Mouse (Mus musculus) myocyte (in vitro differentiated cells): Measurements from ENCODE around the gene Adgrg4. TPM values are rescaled to one million over a fixed set of nuclear protein-coding genes. Genes with fewer than 3 reads are reported as not detected.

Source experiments
- H3K27me3 ChIP-seq: one replicate; pipeline ENCODE4 v1.6.1; 2011; ENCODE audit not compliant: control insufficient read depth, insufficient read depth, insufficient read length
- H3K36me3 ChIP-seq: one replicate; pipeline ENCODE4 v1.6.1; 2011; ENCODE audit not compliant: control insufficient read depth, insufficient read depth
- H3K4me2 ChIP-seq: one replicate; pipeline ENCODE4 v1.6.1; 2011; ENCODE audit warnings: low read depth, control low read depth
- H3K4me3 ChIP-seq: one replicate; pipeline ENCODE4 v1.5.1; 2011; ENCODE audit warnings: mild to moderate bottlenecking, control low read depth, moderate library complexity
- H3K79me2 ChIP-seq: one replicate; pipeline ENCODE4 v1.6.1; 2011; ENCODE audit not compliant: control insufficient read depth, insufficient read depth
- H3ac ChIP-seq: one replicate; pipeline ENCODE4 v1.6.1; 2011; ENCODE audit not compliant: control insufficient read depth, insufficient read length
- CEBPB ChIP-seq: IDR thresholded peaks from 2 replicates; pipeline ENCODE4 v1.6.1; 2011; ENCODE audit warnings: mild to moderate bottlenecking, moderate library complexity; ENCODE audit not compliant: poor library complexity, insufficient read depth, severe bottlenecking
- E2F4 ChIP-seq: IDR thresholded peaks from one replicate; pipeline ENCODE4 v1.6.1; 2011; ENCODE audit warnings: mild to moderate bottlenecking, control low read depth, moderate library complexity; ENCODE audit not compliant: insufficient read depth
- MAX ChIP-seq: IDR thresholded peaks from one replicate; pipeline ENCODE4 v1.6.1; 2011; ENCODE audit warnings: low read depth, mild to moderate bottlenecking, control low read depth
- MYOD1 ChIP-seq, 3 experiments: IDR thresholded peaks; one replicate each; pipeline ENCODE4 v1.6.1; 2011; ENCODE audit warnings: control low read depth in 2 of 3, low read depth in 2 of 3, mild to moderate bottlenecking in 2 of 3, moderate library complexity in 1 of 3; ENCODE audit not compliant: insufficient read length in 2 of 3, control insufficient read depth in 1 of 3
- MYOG ChIP-seq, 3 experiments: IDR thresholded peaks; one replicate each; pipeline ENCODE4 v1.6.1; 2011; ENCODE audit warnings: control low read depth in 2 of 3, low read depth in 2 of 3, mild to moderate bottlenecking in 2 of 3; ENCODE audit not compliant: insufficient read length in 2 of 3, control insufficient read depth in 1 of 3, insufficient read depth in 1 of 3
- POLR2A ChIP-seq: IDR thresholded peaks from one replicate; pipeline ENCODE4 v1.6.1; 2011; ENCODE audit warnings: low read depth, mild to moderate bottlenecking, control low read depth, moderate library complexity; ENCODE audit not compliant: insufficient read length
- POLR2AphosphoS2 ChIP-seq: IDR thresholded peaks from one replicate; pipeline ENCODE4 v1.6.1; 2011; ENCODE audit warnings: low read depth, control low read depth; ENCODE audit not compliant: insufficient read length
- REST ChIP-seq: IDR thresholded peaks from one replicate; pipeline ENCODE4 v1.6.1; 2011; ENCODE audit warnings: mild to moderate bottlenecking, control low read depth, moderate library complexity; ENCODE audit not compliant: insufficient read depth, insufficient read length
- SRF ChIP-seq: IDR thresholded peaks from one replicate; pipeline ENCODE4 v1.6.1; 2011; ENCODE audit warnings: low read depth; ENCODE audit not compliant: control insufficient read depth, insufficient read length
- TCF12 ChIP-seq: IDR thresholded peaks from one replicate; pipeline ENCODE4 v1.6.1; 2011; ENCODE audit warnings: mild to moderate bottlenecking, control low read depth; ENCODE audit not compliant: poor library complexity, insufficient read depth, severe bottlenecking
- TCF3 ChIP-seq: IDR thresholded peaks from one replicate; pipeline ENCODE4 v1.6.1; 2011; ENCODE audit warnings: low read depth, control low read depth; ENCODE audit not compliant: insufficient read length
- USF1 ChIP-seq: IDR thresholded peaks from one replicate; pipeline ENCODE4 v1.6.1; 2011; ENCODE audit warnings: low read depth, mild to moderate bottlenecking, control low read depth, moderate library complexity
- polyA plus RNA-seq: library from polyadenylated mRNA; unstranded; fragments of >200 nt; fragmentation: generic; extraction: Trizol; gene quantifications from one replicate; pipeline ENCODE4 v1.2.1, GENCODE M21; 2012; ENCODE audit warnings: missing spikeins

Adgrg4 gene
- not detected for polyA plus RNA-seq

DNA sequence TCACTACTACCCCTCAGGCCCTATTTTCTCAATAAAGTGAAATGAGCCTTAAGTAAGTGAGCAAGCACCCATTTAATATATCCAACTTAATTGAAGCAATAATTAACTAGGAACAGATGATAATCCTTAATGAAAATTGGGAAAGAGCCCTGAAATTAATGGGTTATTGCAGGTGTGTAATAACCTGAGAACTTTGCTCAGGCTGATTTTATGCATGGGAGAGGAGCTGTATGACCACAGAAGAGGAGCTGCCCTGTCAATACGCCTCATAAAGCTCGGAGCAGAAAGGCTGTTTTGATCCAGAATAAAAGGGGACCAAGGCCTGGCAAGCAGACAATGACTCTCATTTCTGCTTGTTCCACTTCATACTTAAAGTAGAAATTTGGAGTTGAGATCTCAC, at the start of gene Adgrg4:
TSS of gene Adgrg4 (plus strand) at position 301 of the 400 bp plus-strand sequence.
- H3K79me2 ChIP-seq: no peaks in the 10 kb centered on the region
- no peaks in the 10 kb centered on the region for H3K36me3 ChIP-seq
- no peak within 1 kb of the TSS for H3K4me2 ChIP-seq
- no peaks in the 10 kb centered on the region for H3K27me3 ChIP-seq
- H3K4me3 ChIP-seq: no peak within 1 kb of the TSS
- no peak within 1 kb of the TSS for H3ac ChIP-seq
- TF ChIP-seq SRF: no peak
- TF ChIP-seq REST: no peak
- no peak for TF ChIP-seq MYOG (IDR thresholded peaks at IDR 0.05; ENCODE audit: control insufficient read depth in 1 of 3, insufficient read depth in 1 of 3, insufficient read length in 2 of 3, low read depth in 2 of 3)
- no peak for TF ChIP-seq MAX
- TF ChIP-seq POLR2AphosphoS2: no peak
- TF ChIP-seq POLR2A: no peak
- TF ChIP-seq USF1: no peak
- no peak for TF ChIP-seq TCF12
- no peak for TF ChIP-seq TCF3
- no peak for TF ChIP-seq MYOD1 (IDR thresholded peaks at IDR 0.05; ENCODE audit: control insufficient read depth in 1 of 3, insufficient read length in 2 of 3, low read depth in 2 of 3)
- no peak for TF ChIP-seq E2F4
- TF ChIP-seq CEBPB: no peak

DNA sequence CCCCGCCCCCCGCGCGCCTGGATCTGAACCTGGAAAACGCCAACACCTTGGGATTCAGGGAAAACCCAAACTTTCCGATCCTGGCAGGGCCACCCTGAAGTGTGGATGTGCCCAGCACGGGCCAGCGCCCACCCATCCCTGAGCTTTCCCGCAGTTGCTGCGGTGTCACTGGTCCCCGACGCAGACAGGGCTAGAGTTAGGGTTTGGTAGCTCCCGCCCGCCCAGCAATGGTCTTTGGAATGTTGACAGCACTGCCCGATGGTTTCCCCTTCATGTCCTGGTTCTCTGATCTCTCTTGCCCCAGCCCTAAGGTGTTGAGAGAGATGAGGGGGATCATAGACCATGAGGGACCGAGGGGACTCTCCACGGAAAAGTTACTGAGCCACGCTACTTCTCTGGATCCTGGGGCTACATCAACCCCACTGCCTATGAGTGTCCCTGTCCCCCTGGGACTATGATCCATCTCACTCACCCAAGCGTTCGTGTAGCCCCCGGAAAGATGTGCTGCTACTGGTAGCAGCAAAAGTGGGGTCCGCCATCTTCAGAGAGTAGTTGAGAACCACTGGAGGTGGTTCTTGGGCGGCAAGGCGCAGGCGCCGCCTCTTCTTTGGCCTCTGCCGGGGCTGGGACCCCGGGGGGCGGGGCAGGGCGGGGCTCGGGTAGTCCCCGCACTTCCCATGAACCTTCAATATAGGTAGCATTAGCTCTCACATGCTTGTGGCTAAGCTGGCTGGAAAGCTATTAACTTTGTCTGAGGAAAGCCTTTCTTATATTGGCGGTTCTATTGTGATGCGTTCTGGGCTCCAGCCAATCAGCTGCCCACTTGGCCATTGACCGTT, 48.0 kb upstream of the Adgrg4 start, which contains the start of gene Map7d3:
TSS of gene Map7d3 (minus strand) at position 562 of the 839 bp plus-strand sequence.
- no peaks in the 10 kb centered on the region for H3K79me2 ChIP-seq
- peak within 1 kb of the TSS; percentile 15 for H3K4me3 ChIP-seq
- TF ChIP-seq TCF3 (no peak), REST (no peak)
- no peaks in the 10 kb centered on the region for H3K36me3 ChIP-seq
- H3K27me3 ChIP-seq: no peaks in the 10 kb centered on the region
- H3K4me2 ChIP-seq: peak within 1 kb of the TSS; percentile 50
- no peak within 1 kb of the TSS for H3ac ChIP-seq

DNA sequence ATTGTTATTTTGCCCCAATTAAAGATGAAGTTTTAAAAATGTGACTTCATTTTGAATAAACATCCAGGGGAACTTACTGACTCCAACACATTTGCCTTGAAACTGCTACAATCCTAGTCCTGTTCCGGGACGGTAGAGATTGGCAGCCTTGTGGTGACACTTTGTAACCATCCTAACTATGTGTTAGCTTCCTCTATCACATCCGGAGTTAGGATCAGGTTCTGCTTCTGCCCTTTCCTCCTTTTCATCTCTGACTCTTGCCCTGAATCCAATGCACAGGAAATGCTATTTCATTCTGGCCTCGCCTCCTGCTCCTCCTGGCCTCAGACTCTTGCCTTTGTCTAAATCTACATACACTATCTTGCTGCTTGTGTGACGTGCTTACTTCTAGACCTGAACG, 42.5 kb upstream of the Adgrg4 start:
- no peaks in the 10 kb centered on the region for H3K27me3 ChIP-seq
- no peak overlapping the region for H3K4me2 ChIP-seq
- H3K4me3 ChIP-seq: no peak overlapping the region
- H3K79me2 ChIP-seq: no peaks in the 10 kb centered on the region
- no peak for TF ChIP-seq POLR2A
- no peak for TF ChIP-seq TCF3
- no peak for TF ChIP-seq TCF12
- no peak for TF ChIP-seq SRF
- no peak for TF ChIP-seq MYOG (IDR thresholded peaks at IDR 0.05; ENCODE audit: control insufficient read depth in 1 of 3, insufficient read depth in 1 of 3, insufficient read length in 2 of 3, low read depth in 2 of 3)
- TF ChIP-seq POLR2AphosphoS2: no peak
- TF ChIP-seq E2F4: no peak
- TF ChIP-seq MAX: no peak
- no peak for TF ChIP-seq USF1
- no peak for TF ChIP-seq CEBPB
- no peak for TF ChIP-seq REST
- TF ChIP-seq MYOD1 (IDR thresholded peaks at IDR 0.05; ENCODE audit: control insufficient read depth in 1 of 3, insufficient read length in 2 of 3, low read depth in 2 of 3): no peak
- no peak overlapping the region for H3ac ChIP-seq
- no peaks in the 10 kb centered on the region for H3K36me3 ChIP-seq

DNA sequence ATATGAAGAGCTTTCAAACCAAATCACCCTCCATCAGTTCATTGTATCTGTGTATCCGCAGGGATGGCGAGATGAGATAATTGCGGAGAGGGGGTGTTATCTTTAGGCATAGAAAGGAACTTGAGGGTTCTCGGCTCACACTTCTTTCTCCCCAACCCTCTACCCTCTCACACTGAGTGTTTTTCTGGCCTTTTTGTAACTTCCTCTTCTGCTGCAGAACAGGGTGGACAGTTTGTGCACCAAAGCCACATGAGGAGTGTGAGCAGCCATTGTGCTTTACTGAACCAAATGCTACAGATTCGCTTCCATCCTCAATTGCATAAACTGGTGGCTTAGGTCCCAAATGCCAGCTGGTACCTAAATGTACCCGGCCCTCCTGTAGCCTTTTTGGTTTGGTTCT, 34.1 kb upstream of the Adgrg4 start:
- Histone ChIP-seq H3K36me3 (no peaks in the 10 kb centered on the region), H3K79me2 (no peaks in the 10 kb centered on the region), H3K4me2 (peak overlapping the region; percentile 46), H3ac (no peak overlapping the region), H3K27me3 (no peaks in the 10 kb centered on the region), H3K4me3 (no peak overlapping the region)
- TF ChIP-seq MAX (no peak), SRF (no peak), TCF12 (no peak), MYOG (IDR thresholded peaks at IDR 0.05; ENCODE audit: control insufficient read depth in 1 of 3, insufficient read depth in 1 of 3, insufficient read length in 2 of 3, low read depth in 2 of 3) (no peak), CEBPB (no peak), TCF3 (no peak), REST (no peak), E2F4 (no peak), POLR2A (no peak), POLR2AphosphoS2 (no peak), USF1 (no peak), MYOD1 (IDR thresholded peaks at IDR 0.05; ENCODE audit: control insufficient read depth in 1 of 3, insufficient read length in 2 of 3, low read depth in 2 of 3) (no peak)

DNA sequence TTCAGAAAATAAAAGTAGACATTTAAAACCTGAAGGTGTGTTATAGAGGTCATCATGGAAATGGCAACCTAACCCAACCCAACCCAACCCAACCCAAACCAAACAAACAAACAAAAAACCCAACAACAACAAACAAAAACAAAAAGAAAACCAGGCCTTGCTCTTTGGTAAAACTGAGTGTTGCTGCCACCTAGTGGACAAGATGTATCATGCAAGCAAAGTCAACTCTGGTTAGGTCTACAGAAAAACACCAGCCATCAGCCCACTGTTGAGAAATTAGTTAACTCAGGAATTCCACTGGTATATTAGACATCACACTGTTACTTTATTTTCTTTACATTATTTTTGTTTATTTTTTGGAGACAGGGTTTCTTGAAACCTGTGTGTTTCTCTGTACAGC, 30.6 kb upstream of the Adgrg4 start:
- no peak overlapping the region for H3K4me2 ChIP-seq
- no peak for TF ChIP-seq TCF3
- no peak for TF ChIP-seq POLR2AphosphoS2
- no peak for TF ChIP-seq POLR2A
- no peak for TF ChIP-seq USF1
- no peak for TF ChIP-seq MAX
- no peak for TF ChIP-seq E2F4
- TF ChIP-seq MYOD1 (IDR thresholded peaks at IDR 0.05; ENCODE audit: control insufficient read depth in 1 of 3, insufficient read length in 2 of 3, low read depth in 2 of 3): no peak
- TF ChIP-seq REST: no peak
- no peak for TF ChIP-seq MYOG (IDR thresholded peaks at IDR 0.05; ENCODE audit: control insufficient read depth in 1 of 3, insufficient read depth in 1 of 3, insufficient read length in 2 of 3, low read depth in 2 of 3)
- TF ChIP-seq CEBPB: no peak
- no peak for TF ChIP-seq TCF12
- TF ChIP-seq SRF: no peak
- no peaks in the 10 kb centered on the region for H3K36me3 ChIP-seq
- no peaks in the 10 kb centered on the region for H3K27me3 ChIP-seq
- H3K4me3 ChIP-seq: no peak overlapping the region
- no peaks in the 10 kb centered on the region for H3K79me2 ChIP-seq
- H3ac ChIP-seq: no peak overlapping the region
